Mouse (Mus musculus) heart, embryonic 16.5 days (tissue): ENCODE measurements at regions not wholly inside any gene's neighbourhood (a gene's known extent, or its start where the extent isn't known, plus 50 kb on each side); places are given as distances from the start of the nearest gene placed in this dataset.
"Not testable (repeated sequence)": the region's sequence is repeated elsewhere in the genome, so short reads cannot be mapped to it uniquely, and the experiment has no call there.

Source experiments
- ATAC-seq: fragments of 200-750 bp; cut with Nextera tagmentation; replicated peaks from 2 replicates; pipeline ENCODE4 v1.8.0; 2017; ENCODE audit warnings: moderate number of reproducible peaks; ENCODE audit not compliant: insufficient read depth, low FRiP score; ENCODE audit errors: extremely low read depth
- H3K27ac ChIP-seq: fragments of 300-500 bp; sonication (generic); 2 replicates; pipeline ENCODE4 v1.5.1; 2014; ENCODE audit warnings: mild to moderate bottlenecking, low read length, control low read depth, moderate library complexity
- H3K27me3 ChIP-seq: fragments of 300-500 bp; sonication (generic); 2 replicates; pipeline ENCODE4 v1.6.1; 2014; ENCODE audit warnings: low read length, mixed read lengths; ENCODE audit not compliant: control insufficient read depth, insufficient read depth
- H3K36me3 ChIP-seq: fragments of 300-500 bp; sonication (generic); 2 replicates; pipeline ENCODE4 v1.6.1; 2014; ENCODE audit not compliant: control insufficient read depth, insufficient read depth
- H3K4me1 ChIP-seq: fragments of 300-500 bp; sonication (generic); 2 replicates; pipeline ENCODE4 v1.6.1; 2014; ENCODE audit warnings: low read length, mixed read lengths; ENCODE audit not compliant: control insufficient read depth, insufficient read depth
- H3K4me2 ChIP-seq: fragments of 300-500 bp; sonication (generic); 2 replicates; pipeline ENCODE4 v1.6.1; 2014; ENCODE audit warnings: low read depth, mild to moderate bottlenecking, control low read depth, low read length
- H3K4me3 ChIP-seq: fragments of 300-500 bp; sonication (generic); 2 replicates; pipeline ENCODE4 v1.5.1; 2014; ENCODE audit warnings: mild to moderate bottlenecking, control low read depth, low read length
- H3K9ac ChIP-seq: fragments of 300-500 bp; sonication (generic); 2 replicates; pipeline ENCODE4 v1.6.1; 2014; ENCODE audit warnings: low read length, control low read depth
- H3K9me3 ChIP-seq: fragments of 300-500 bp; sonication (generic); replicated peaks from 2 replicates; pipeline ENCODE4 v1.6.1; 2016; ENCODE audit warnings: low read length; ENCODE audit not compliant: control insufficient read depth
- WGBS: fragments of 180-500 bp; shearing (Covaris S2); extraction: QIAGEN DNeasy Blood & Tissue Kit; methylation state at CpG from one replicate; pipeline ENCODE4 v1.1.7; 2014; 5-methylcytosine and 5-hydroxymethylcytosine counted together

GRCm38 (mm10) chr9:3264467-3264866 is 70.5 kb upstream of the Alkbh8 start:
- Histone ChIP-seq H3K4me2 (no peak overlapping the region), H3K27ac (no peak overlapping the region), H3K36me3 (no peaks in the 10 kb centered on the region), H3K4me3 (no peak overlapping the region), H3K9ac (no peak overlapping the region), H3K4me1 (no peaks in the 10 kb centered on the region), H3K9me3 (peaks cover 4% of the 10 kb centered on the region), H3K27me3 (no peaks in the 10 kb centered on the region)
- ATAC-seq: no peak

DNA sequence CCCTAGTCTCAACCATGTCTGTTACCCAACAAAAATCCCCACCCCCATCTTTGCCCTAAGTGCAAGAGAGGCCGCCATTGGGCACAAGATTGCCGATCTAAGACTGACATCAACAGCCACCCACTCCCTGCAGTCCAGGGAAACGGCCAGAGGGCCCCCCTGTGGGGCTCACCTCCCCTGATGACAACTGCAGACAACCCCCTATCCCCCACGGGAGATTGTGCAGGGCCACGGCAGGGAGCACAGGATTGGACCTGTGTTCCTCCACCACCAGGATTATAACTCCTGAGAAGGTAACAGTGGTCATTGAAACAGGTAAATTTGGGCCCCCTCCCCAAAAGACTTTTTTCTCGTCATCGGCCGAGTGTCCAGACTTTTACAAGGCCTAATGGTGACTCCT is 54.4 kb upstream of the Alkbh8 start:
- 70% methylated on average over 8 of the region's 8 CpGs for WGBS
- H3K9me3 ChIP-seq, H3K4me3 ChIP-seq, ATAC-seq, H3K27me3 ChIP-seq, H3K9ac ChIP-seq, H3K36me3 ChIP-seq, H3K27ac ChIP-seq, H3K4me2 ChIP-seq, H3K4me1 ChIP-seq: not testable (repeated sequence)

DNA sequence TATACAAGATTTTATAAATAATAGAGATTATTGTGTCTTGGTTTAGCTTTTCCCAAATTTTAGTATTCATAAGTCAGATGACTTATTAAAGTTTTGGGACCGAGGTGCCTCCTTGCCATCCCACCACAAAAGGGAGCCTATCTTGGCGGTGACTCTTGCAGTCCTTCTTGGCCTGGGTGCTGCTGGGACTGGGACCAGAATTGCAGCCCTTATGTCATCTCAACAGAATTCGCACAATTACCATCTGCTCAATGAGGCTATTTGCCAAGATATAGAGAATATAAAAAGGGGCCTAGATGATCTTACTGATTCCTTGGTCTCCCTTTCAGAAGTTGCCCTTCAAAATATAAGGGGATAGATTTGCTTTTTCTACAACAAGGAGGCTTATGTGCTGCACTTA is 53.0 kb upstream of the Alkbh8 start:
- H3K36me3 ChIP-seq, H3K9me3 ChIP-seq, H3K4me1 ChIP-seq, H3K9ac ChIP-seq, H3K4me3 ChIP-seq, H3K27me3 ChIP-seq, H3K4me2 ChIP-seq, ATAC-seq, H3K27ac ChIP-seq: not testable (repeated sequence)
- WGBS: 74% methylated on average over 3 of the region's 3 CpGs

- H3K9ac ChIP-seq, H3K4me1 ChIP-seq, H3K27me3 ChIP-seq, H3K27ac ChIP-seq, H3K4me2 ChIP-seq, ATAC-seq, H3K9me3 ChIP-seq, H3K36me3 ChIP-seq, H3K4me3 ChIP-seq: not testable (repeated sequence)
- WGBS: 78% methylated on average over 9 of the region's 9 CpGs
Observed at GRCm38 (mm10) chr9:3283381-3283780, 51.6 kb upstream of the Alkbh8 start.
